Mouse (Mus musculus): Measurements from ENCODE around the gene Cfap97d1.
"Not testable (repeated sequence)": the region's sequence is repeated elsewhere in the genome, so short reads cannot be mapped to it uniquely, and the experiment has no call there.

Gene Cfap97d1

DNA sequence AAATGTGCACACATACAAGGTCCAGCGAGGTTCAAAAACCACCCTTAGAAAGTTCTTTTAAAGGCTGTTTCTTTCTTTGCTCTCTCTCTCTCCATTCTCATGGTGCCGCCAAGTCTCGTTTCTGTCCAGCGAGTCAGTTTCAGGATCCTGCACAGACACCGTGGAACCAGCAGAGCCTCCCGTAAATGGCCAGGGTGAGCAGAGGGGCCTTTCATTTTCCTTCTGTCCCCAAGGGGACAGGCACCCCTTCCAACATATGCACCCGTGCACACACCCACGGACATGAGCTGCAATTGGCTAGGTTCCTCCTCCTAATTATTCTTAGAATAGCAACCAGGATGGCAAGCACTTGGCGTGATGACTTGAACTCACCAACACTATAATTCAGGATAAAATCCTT is 10.6 kb upstream of the Cfap97d1 start:
- DNase-seq (ENCODE audit: low read depth), result no peak

DNA sequence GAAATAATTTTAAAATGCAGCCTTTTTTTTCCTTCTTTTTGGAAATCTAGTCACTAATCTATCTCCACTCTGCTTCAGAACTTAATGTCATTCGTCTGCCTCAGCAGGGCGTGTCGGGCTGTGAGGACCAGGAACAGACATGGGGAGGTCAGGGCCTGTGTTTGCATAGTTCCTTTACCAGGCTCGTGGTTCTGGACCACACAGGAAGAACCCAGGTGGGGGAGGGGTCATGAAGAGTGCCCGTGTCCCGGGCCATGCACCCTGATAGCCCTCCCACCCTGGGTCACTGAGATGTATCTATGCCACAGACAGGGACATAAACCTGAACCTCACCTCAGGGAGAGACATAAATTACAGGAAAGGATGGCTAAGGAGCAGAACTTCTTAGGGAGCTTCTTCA is 9.9 kb upstream of the Cfap97d1 start:
- DNase-seq (ENCODE audit: low read depth), result no peak

DNA sequence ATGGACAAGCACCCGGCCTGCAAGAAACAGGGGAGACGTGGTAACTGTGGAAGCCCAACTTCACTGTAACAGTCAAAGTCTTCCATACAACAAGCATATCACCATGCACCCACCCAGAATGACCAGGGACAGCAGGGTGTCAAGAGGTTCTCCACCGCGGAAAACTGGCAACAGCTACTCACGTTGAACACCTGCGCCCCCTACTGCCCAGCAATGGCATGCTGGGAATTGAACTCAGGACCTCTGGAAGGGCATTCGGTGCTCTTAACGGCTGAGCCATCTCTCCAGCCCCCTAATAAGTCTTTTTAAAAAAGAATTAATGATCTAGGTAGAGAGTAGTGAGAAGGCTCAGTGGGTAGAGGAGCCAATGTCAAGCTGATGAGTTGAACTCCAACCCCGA is 9.2 kb upstream of the Cfap97d1 start:
- DNase-seq (ENCODE audit: low read depth), result peak; percentile 23

DNA sequence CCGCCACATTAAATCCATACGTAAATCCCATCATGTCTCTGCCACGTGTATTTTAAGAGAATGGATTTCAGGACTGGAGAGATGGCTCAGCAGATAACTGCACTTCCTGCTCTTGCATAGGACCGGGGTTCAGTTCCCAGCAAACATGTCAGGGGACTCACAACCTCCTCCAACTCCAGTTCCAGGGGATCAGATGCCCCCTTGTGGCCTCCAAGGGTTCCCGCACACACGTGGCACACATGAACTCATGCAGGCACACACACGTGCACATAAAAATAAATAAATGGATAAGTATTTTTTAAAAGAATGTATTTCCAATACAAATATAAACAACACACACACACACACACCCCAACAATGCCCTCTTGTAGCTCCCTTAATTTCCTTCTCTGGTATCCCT is 7.1 kb upstream of the Cfap97d1 start:
- DNase-seq (ENCODE audit: low read depth), result no peak

DNA sequence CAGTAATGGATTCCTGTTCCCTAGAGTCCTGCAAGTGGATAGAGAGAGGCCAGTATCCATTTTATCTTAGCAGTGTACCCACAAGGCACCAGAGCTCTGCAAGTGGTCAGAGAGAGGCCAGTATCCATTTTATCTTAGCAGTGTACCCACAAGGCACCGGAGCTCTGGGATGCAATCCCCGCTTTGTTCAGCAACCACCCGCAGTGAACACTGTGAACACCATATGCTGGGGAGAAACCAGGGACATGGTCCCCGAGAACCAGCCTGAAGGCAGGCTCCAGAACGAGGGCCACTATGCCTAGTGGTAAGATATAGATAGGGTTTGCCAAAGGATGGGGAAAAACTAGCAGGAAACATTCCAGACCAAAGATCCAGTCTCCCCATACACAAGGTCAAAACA is 4.9 kb upstream of the Cfap97d1 start:
- DNase-seq (ENCODE audit: low read depth), result no peak

DNA sequence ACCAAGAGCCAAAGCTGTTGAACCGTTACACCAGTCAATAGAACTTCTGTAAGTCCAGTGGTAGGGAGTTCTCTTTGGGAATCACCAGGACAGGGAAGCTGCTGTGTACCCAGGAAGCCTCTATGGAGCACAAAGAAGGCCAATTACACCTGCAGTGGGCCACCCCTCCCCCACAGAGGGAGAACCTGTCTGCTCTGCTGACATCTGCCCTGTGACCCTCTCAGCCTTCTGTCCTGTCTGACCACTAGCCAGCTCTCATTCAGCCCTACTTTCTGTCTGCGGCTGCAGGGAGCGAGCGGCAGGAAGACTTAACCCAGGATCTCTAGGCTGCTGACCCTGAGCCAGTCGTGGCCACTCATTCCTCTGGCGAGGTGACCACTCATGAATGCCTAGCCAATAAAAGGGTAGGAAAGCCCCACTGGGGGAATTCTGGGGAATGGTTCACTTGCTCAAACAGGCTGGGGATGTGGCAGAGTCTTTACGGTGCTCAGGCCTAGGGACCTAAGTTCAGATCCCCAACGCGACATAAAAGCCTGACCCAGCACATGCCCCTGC is 3.4 kb upstream of the Cfap97d1 start:
- no peak for DNase-seq (ENCODE audit: low read depth)

DNA sequence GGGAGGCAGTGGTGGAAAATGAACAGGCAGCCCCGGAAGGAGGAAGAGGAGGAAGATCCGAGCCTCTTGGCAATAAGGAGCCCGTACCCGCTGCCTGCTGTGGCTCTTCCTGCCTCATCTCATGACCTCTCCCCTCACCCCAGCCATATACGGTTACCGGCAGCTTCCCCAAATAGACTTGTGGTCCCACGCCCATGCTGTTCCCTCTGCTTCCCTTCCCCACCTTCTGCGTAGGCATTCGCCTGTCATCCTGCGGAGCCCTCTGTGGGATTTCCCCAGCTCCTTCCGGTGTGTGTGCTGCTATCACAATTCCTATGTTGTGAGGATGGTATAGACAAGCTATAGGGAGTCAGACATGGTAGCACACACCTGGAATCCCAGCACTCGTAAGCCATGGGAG is 2.2 kb upstream of the Cfap97d1 start:
- no peak for DNase-seq (ENCODE audit: low read depth)

DNA sequence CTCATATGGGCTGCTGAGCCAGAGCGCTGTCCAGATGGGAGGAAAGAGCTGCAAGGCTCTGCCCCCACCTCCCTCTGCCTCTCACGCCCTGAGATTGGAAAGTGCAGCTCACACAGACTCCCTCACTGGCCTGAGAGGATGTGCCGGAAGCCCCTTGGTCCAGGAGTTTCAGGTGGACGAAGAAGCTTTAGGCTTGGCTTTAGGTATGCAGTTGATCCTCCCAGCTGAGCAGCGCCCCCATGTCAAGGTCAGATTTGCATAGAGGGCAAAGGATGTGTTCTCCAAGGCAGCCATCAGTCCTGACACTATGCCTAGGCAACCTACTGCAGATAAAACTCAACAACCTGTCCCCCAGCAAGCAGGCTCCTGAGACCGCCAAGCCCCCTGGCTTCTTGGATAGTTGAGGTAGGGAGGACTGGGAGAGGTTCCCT is 1.1 kb upstream of the Cfap97d1 start:
- DNase-seq (ENCODE audit: low read depth), result no peak

DNA sequence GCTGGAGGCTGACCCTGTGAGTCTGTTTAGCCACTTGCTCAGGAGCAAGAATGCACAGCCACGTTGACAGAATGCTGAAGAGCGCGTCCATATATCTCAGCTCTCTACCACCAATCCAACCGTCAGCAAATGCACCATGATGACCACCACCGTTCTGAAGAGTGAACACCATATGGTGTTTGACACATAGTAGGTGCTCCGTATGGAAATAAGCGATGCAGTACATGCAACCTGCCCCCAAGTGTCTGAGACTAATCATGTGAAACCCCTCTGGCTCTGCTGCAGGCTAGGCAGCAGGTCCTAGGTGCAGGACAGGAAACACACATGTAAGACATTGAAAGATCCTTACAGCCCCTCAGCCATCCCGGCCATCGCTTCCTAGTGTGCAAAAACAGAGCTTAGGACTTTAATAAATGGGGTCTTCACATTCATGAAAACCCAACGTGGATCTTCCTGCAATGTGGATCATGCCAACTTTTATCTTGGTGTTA is 603 bp upstream of the Cfap97d1 start:
- no peak for DNase-seq (ENCODE audit: low read depth)

DNA sequence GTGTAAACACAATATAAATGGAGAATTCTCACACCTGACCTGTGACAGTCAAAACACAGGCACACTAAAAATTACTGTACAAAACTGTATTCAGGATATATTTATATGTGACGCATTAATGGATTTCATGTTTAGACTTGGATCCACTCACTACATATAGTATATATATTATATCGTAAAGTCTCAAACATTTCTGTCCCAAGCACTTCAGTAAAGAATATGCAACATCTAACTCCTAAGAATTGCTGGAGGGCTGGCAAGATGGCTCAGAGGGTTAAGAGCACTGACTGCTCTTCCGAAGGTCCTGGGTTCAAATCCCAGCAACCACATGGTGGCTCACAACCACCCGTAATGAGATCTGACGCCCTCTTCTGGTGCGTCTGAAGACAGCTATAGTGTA is 1.4 kb downstream of the Cfap97d1 start:
- DNase-seq (ENCODE audit: low read depth), result not testable (repeated sequence)

DNA sequence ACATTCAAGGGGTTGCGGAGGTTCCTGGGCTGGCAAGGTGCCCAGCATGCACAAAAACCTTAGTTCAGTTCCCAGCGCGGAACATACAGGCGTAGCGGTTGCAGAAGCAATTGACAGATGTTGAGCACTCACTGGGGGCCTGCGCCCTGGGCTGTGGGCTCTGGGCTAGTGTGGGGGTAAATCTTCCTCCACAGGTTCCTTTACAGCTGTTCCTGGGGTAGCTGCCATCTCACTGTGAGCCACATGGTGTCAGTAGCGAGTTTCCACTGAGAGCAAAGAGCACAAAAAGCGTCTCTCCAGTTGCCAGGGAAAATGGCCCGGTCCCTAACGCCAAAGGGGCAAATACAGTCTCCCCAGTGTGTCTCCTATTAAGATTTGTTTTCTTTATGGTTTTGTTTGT is 1.9 kb downstream of the Cfap97d1 start:
- DNase-seq (ENCODE audit: low read depth), result peak; percentile 89

DNA sequence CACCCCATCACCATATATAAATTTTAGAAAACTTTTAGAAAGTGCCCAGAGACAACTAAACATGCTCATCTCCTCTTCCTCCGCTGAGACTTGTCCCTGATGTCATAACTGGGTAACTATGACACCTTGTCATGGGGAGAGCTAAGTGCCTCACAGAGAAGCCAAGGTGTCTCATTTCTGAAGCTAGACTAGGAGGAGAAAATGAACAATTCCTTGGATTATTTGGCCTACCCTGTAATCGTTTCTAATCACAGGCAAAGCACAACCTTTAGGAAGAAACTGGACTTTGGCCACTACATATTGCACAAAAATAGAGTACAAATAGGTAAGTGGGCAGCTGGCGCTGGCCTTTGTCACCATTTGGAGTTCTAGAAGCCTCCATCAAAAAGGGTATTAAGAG is 2.8 kb downstream of the Cfap97d1 start, which contains the start of gene Dusp3:
Gene Dusp3, minus strand, starts transcription at position 101 of the 400 bp plus-strand sequence.
- DNase-seq (ENCODE audit: low read depth), result no peak

DNA sequence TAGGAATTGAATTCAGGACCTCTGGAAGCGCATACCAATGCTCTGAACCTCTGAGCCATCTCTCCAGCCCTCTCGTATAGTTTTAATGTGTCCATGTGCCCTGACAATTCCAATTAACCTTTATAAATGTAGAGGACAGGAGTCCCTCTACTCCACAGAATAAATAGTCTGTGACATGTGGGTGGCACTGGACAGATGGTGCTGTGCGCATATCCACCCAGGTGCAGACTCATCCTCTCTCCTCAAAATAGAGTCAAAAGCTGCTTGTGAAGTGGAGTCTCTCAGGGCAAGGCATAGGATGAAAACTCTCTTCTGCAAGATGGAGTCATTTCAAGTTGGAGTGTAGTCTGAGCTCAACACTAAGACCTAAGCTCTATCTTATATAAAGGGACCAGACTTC is 6.2 kb downstream of the Cfap97d1 start:
- no peak for DNase-seq (ENCODE audit: low read depth)

DNA sequence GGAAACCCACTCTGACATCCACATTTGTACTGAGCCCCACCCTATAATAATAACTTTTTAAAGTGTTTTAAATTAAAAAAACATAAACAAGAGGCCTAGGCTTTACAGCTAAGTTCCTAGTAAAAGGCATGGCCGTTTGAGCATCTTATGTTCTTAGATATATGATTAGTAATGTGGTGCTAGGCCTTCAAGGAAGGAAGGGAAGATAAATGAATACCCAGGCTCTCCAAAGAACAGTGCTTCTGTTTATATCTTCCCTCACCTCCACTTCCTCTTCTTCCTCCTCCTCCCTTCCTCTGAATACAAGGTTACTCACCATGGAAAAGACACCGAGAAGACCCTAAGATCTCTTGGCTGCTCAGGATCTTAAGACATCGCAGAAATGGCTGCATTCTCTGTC is 7.7 kb downstream of the Cfap97d1 start:
- DNase-seq (ENCODE audit: low read depth), result no peak

DNA sequence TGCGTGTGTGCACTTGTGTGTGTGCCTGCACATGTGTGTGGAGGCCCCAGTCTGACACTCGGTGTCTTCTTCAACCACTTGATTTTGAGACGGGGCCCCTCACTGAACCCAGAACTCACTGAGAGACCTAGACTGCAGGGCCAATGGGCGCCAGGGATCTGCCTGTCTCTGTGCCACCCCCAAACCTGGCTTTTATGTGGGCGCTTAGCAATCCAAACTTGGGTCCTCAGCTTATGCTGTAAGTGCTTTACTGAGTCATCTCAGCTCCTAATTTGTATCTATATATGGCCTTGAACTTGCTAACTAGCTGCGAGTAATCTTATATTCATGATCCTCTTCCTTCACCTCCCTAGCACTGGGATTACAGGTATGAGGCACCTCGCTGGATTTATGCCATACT is 8.3 kb downstream of the Cfap97d1 start:
- no peak for DNase-seq (ENCODE audit: low read depth)

DNA sequence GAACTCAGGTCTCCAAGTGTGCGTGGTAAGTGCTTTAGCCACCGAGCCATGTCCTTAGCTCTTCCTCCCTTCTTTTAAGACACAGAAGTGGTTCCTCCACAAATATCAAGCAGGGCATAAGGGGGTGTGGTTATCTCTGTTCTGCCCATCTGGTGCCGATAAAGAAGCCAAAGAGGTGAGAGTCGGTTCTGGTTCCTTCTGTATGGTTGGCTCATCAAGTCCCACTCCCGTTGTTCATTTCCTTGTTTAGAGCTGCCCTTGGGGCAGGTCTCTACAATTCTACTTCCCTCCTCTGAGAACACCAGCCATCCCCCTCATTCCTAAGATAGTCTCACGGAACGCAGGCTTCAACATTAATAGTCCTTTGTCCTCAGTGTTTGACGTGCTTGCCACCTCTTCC is 10.0 kb downstream of the Cfap97d1 start:
- no peak for DNase-seq (ENCODE audit: low read depth)

DNA sequence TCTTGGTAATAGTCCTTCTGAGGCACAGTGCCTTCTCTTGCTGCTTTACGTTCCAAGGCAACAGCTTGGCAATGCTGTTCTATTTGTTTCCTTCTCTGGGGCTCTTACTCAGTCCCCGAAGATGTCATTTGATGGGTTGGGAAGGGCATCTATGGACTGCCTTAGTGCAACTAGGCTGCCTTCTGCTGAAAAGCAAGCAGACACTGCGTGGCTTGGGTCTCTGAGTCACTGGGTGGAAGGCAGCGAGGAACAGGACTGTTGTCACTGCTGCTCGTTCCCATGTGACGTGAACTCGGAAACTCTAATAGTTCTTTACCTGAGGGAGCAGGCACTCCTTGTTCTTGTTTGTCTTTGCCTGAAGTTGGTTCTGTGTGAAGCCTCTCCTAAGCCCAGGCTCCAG is 11.9 kb downstream of the Cfap97d1 start:
- no peak for DNase-seq (ENCODE audit: low read depth)

DNA sequence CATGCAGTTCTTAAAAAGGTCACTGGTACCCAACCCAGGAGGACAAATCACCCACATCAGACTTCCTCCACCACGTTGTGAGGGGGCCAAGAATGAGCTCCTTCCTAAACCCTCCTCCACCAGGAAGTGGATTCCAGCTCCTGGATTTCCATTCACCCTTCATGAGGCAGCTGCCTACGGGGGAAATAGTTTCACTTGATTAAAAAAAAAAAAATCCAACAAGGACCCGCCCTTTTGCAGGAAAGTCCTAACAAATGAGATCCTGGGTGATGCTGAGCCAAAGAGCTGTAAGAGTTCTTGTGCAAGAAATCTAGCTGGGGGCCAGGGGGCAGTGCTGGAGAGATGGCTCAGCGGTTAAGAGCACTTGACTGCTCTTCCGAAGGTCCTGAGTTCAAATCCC is 14.2 kb downstream of the Cfap97d1 start:
- DNase-seq (ENCODE audit: low read depth), result peak; percentile 58

DNA sequence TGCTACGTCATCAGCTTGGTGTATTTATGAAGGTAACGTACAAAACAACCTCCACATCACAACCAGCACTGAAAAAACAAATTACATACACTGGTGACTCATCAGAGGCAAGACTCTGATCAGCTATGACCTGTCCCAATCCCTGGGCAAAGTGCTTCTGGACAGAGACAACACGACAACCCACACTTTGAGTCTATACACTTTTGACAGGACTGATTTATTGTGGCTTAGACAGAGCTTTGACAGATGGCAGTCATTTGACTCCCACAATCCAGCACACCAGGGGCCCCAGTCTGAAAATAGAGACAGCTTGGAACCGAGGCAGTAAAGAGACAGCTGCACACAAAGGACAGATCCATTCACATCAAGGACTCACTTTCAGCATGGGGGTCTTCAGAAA is 15.4 kb downstream of the Cfap97d1 start:
- DNase-seq (ENCODE audit: low read depth), result no peak

DNA sequence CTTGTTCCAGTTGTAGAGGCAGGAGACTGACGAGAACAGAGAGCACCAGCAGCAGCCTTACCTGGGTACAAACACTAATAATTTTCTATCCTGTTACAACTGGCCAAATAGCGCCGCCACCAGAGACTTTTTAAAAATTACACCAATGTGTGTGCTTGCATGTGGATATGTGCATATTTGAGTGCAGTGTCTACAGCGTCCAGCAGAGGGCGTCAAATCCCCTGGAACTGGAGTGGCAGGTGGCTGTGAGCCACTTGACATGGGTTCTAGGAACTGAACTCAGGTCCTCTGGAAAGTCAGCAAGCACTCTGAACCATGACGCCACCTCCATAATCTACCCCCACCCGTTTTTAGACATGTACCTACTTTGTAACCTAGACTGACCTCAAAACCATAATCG is 20.2 kb downstream of the Cfap97d1 start:
- no peak for DNase-seq (ENCODE audit: low read depth)

DNA sequence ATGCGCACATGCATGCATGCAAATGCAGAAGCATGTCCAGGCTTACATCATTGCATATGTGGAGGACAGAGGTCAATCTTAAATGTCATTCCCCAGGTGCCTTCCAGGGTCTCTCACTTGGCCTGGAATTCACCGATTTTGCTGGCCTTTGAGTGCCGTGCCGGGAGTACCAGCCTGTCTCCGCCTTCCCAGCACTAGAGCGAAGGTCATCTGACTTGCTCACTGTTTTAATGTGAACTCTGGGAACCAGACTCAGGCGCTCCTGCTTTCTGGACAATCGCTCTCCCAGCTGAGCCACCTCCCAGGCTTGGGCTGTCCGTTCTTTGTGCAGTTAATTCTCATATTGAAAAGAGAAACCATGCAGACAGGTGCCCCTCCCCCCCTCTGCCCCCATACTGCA is 22.2 kb downstream of the Cfap97d1 start:
- no peak for DNase-seq (ENCODE audit: low read depth)

DNA sequence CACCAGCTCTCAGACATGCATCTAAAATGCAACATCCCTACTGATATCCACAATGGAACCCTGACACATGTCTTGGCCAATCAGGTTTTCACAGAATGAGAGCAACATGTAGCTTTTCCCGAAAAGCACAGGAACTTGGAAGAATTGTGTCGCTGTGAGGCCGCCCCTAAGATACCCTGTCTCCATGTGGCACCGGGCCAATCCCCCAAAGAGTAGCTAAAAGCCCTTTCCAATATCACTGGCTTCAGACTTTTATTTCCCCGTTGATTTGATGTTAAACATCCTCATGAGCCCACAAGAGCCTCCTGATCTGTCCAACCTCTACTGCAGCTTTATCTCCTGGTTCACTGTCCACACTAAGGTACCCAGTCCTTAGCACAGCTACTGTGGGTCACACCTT is 22.6 kb downstream of the Cfap97d1 start:
- DNase-seq (ENCODE audit: low read depth), result no peak

DNA sequence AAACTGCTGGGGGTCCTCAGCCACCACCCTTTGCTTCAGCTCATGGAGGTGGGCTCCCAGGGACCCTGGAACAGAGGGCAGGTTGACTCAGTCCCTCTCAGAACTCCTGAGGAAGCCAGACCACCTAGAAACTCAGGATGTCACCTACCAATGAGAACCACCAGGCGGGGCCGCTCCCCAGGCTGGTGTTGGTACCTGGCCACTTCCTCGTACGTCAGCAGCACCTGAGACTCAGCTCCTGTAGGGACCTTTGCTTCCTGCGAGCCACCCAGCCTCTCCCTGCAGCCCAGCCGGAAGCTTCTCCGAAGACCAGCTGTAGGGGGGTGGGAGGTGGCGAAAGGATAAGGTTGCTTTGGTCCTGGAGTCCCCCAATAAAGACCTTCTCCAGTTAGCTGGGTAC is 24.3 kb downstream of the Cfap97d1 start:
- DNase-seq (ENCODE audit: low read depth), result no peak

DNA sequence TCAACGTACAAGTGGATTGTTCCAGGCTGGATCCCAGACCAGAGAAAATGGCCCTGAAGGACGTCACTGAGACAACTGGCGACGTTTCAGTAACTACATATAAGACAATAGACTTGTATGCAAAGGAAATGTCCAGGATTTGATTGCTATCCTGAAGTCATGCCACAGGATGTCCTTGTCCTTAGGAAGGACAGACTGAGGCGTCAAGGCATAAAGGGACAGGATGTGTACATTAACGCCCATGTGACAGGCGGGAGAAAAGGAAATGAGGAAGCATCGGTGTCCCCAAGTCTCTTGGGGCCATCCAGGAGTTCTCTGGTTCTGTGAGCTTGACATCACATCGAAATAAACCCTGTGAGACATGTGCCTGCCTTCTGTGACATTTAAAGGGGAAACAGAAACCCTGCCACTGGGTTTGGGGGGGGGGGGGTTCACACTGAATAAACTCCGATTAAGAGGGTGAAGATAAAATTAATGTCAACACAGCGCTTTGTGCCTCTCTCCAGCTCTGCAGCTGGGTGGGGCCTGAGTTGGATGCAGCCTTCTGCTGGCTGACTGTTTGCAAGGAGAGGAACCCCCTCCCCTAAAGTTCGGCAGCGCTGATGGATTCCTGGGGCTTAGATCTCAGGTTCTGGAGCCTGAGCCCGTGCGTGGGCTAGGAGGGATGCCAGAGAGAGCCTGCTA is 25.0 kb downstream of the Cfap97d1 start:
- DNase-seq (ENCODE audit: low read depth), result no peak
